In genomic region chr16:77759997-77760396, GRCm38 (mm10) we compare ENCODE assay signal across 10 mouse cellular contexts.
DNase-seq lines count a peak whose midpoint lies in the region; ATAC-seq and TF ChIP-seq lines count a peak whose summit lies in the region.
"Had no signal": no experiment of that assay in that cellular context is flagged by ENCODE, and none has a peak within 500 bp of the region (broad histone marks: within the 10 kb centered on the region; RNA-seq: fewer than 3 reads in every experiment).

No protein-coding gene starts in this region.

- no peaks in the 10 kb centered on the region for H3K9me3 ChIP-seq in forebrain, embryonic 12.5 days
- H3K9me3 ChIP-seq in forebrain, embryonic 11.5 days (ENCODE audit: control insufficient read depth, low read length): no peaks in the 10 kb centered on the region
- no peaks in the 10 kb centered on the region for H3K9me3 ChIP-seq in intestine, embryonic 15.5 days

- 0 out of 2 replicates have a peak overlapping the region, but pooled peaks have one; percentile 21 for H3K27ac ChIP-seq in forebrain, embryonic 12.5 days
- H3K27ac ChIP-seq in forebrain, embryonic 11.5 days (ENCODE audit: low read depth, low read length): no peak overlapping the region
- H3K27ac ChIP-seq in intestine, embryonic 15.5 days: no peak overlapping the region
- H3K27ac ChIP-seq in heart, adult 2 months: no peak overlapping the region
- H3K27ac ChIP-seq: liver, embryonic 14.5 days had no signal

- ATAC-seq in forebrain, embryonic 12.5 days (ENCODE audit: low FRiP score): no peak
- ATAC-seq in forebrain, embryonic 11.5 days (replicated peaks; ENCODE audit: low FRiP score): no peak
- ATAC-seq in intestine, embryonic 15.5 days: no peak

- H3K27me3 ChIP-seq in forebrain, embryonic 12.5 days: no peaks in the 10 kb centered on the region
- no peaks in the 10 kb centered on the region for H3K27me3 ChIP-seq in forebrain, embryonic 11.5 days (ENCODE audit: control insufficient read depth, insufficient read depth, low read length)
- no peaks in the 10 kb centered on the region for H3K27me3 ChIP-seq in intestine, embryonic 15.5 days (replicated peaks)
- H3K27me3 ChIP-seq in heart, adult 2 months (ENCODE audit: control insufficient read depth, insufficient read depth, low read length): no peaks in the 10 kb centered on the region

- WGBS in forebrain, embryonic 12.5 days: 82% methylated on average over 10 of the region's 10 CpGs
- WGBS in forebrain, embryonic 11.5 days: 89% methylated on average over 10 of the region's 10 CpGs
- 64% methylated on average over 10 of the region's 10 CpGs for WGBS in intestine, embryonic 15.5 days
- 76% methylated on average over 10 of the region's 10 CpGs for WGBS in heart, adult 2 months

- TF ChIP-seq POLR2A in heart, adult 2 months (IDR thresholded peaks at IDR 0.05; ENCODE audit: insufficient read depth, low read depth, low read length): no peak

- no peak for DNase-seq in forebrain, embryonic 11.5 days (ENCODE audit: low spot score)
- DNase-seq in frontal cortex, postnatal 10 days (ENCODE audit: low spot score in 2 of 2): peak; percentile 9 to 14
- peak; percentile 19 to 26 for DNase-seq in left cerebral cortex, adult 18-20 months (ENCODE audit: low spot score in 2 of 2)
- peak; percentile 14 to 37 for DNase-seq in right cerebral cortex, adult 2 months (ENCODE audit: low spot score in 2 of 2)
- no peak for DNase-seq in thymus, postnatal 0 days (ENCODE audit: low spot score)
- DNase-seq in heart, adult 2 months: no peak
- DNase-seq: thymus, postnatal 25 days had no signal

- no peak overlapping the region for H3K4me3 ChIP-seq in forebrain, embryonic 12.5 days (replicated peaks)
- no peak overlapping the region for H3K4me3 ChIP-seq in forebrain, embryonic 11.5 days (ENCODE audit: low read depth, low read length)
- no peak overlapping the region for H3K4me3 ChIP-seq in intestine, embryonic 15.5 days (replicated peaks)
- no peak overlapping the region for H3K4me3 ChIP-seq in heart, adult 2 months

- intact Hi-C loops in heart, adult 2 months (cut with DNase I): no loop called here

- no peaks in the 10 kb centered on the region for H3K4me1 ChIP-seq in forebrain, embryonic 12.5 days
- H3K4me1 ChIP-seq in forebrain, embryonic 11.5 days (replicated peaks; ENCODE audit: control insufficient read depth, insufficient read depth, low read length): no peaks in the 10 kb centered on the region
- H3K4me1 ChIP-seq in intestine, embryonic 15.5 days (replicated peaks): no peaks in the 10 kb centered on the region
- no peaks in the 10 kb centered on the region for H3K4me1 ChIP-seq in heart, adult 2 months (ENCODE audit: control insufficient read depth, insufficient read depth, low read length)

- no peaks in the 10 kb centered on the region for H3K79me2 ChIP-seq in heart, adult 2 months (replicated peaks; ENCODE audit: control insufficient read depth, insufficient read depth, low read length)

- no peak for TF ChIP-seq CTCF in heart, adult 2 months (IDR thresholded peaks at IDR 0.05)

- no peak for TF ChIP-seq EP300 in heart, adult 2 months (IDR thresholded peaks at IDR 0.05; ENCODE audit: insufficient read depth, low read depth, low read length)

- no peaks in the 10 kb centered on the region for H3K36me3 ChIP-seq in forebrain, embryonic 12.5 days (replicated peaks)
- H3K36me3 ChIP-seq in forebrain, embryonic 11.5 days (ENCODE audit: control insufficient read depth, insufficient read depth, low read length): no peaks in the 10 kb centered on the region
- H3K36me3 ChIP-seq in intestine, embryonic 15.5 days: no peaks in the 10 kb centered on the region
- no peaks in the 10 kb centered on the region for H3K36me3 ChIP-seq in heart, adult 2 months (ENCODE audit: control insufficient read depth, insufficient read depth, low read length)

- no peak overlapping the region for H3K9ac ChIP-seq in forebrain, embryonic 12.5 days
- H3K9ac ChIP-seq in forebrain, embryonic 11.5 days (ENCODE audit: low read length): no peak overlapping the region
- no peak overlapping the region for H3K9ac ChIP-seq in intestine, embryonic 15.5 days
- no peak overlapping the region for H3K9ac ChIP-seq in heart, adult 2 months (ENCODE audit: low read depth, low read length)
- H3K9ac ChIP-seq: liver, embryonic 14.5 days had no signal

- no peak overlapping the region for H3K4me2 ChIP-seq in forebrain, embryonic 12.5 days
- no peak overlapping the region for H3K4me2 ChIP-seq in forebrain, embryonic 11.5 days (ENCODE audit: low read depth, low read length, severe bottlenecking)
- H3K4me2 ChIP-seq in intestine, embryonic 15.5 days (replicated peaks): no peak overlapping the region

Comparison
In these comparisons a context has a peak if more than half of its experiments do, and no peak if none do; other contexts are left out.
1. DNase-seq: peak in frontal cortex, postnatal 10 days (2 of 2), left cerebral cortex, adult 18-20 months (2 of 2) and right cerebral cortex, adult 2 months (2 of 2); none in forebrain, embryonic 11.5 days (single experiment), thymus, postnatal 0 days (single experiment) and heart, adult 2 months (0 of 2).